Mouse (Mus musculus) kidney, embryonic 15.5 days (tissue): ENCODE results near the gene Nrg3. TPM values are rescaled to one million over a fixed set of nuclear protein-coding genes. Genes with fewer than 3 reads are reported as not detected.

Experiments used
- ATAC-seq: fragments of 200-750 bp; cut with Nextera tagmentation; replicated peaks from 2 replicates; pipeline ENCODE4 v1.8.0; 2017; ENCODE audit warnings: moderate TSS enrichment; ENCODE audit not compliant: low FRiP score
- H3K27ac ChIP-seq: fragments of 300-500 bp; sonication (generic); 2 replicates; pipeline ENCODE4 v1.5.1; 2015; ENCODE audit warnings: mild to moderate bottlenecking, inconsistent platforms
- H3K27me3 ChIP-seq: fragments of 300-500 bp; sonication (generic); 2 replicates; pipeline ENCODE4 v1.6.1; 2015; ENCODE audit warnings: inconsistent platforms
- H3K36me3 ChIP-seq: fragments of 300-500 bp; sonication (generic); 2 replicates; pipeline ENCODE4 v1.6.1; 2015; ENCODE audit warnings: inconsistent platforms
- H3K4me1 ChIP-seq: fragments of 300-500 bp; sonication (generic); 2 replicates; pipeline ENCODE4 v1.6.1; 2015; ENCODE audit warnings: inconsistent platforms
- H3K4me2 ChIP-seq: fragments of 300-500 bp; sonication (generic); 2 replicates; pipeline ENCODE4 v1.6.1; 2015; ENCODE audit warnings: moderate library complexity, mild to moderate bottlenecking, inconsistent platforms
- H3K4me3 ChIP-seq: fragments of 300-500 bp; sonication (generic); replicated peaks from 2 replicates; pipeline ENCODE4 v1.5.1; 2015; ENCODE audit warnings: mild to moderate bottlenecking, inconsistent platforms
- H3K9ac ChIP-seq: fragments of 300-500 bp; sonication (generic); 2 replicates; pipeline ENCODE4 v1.6.1; 2015; ENCODE audit warnings: mild to moderate bottlenecking, inconsistent platforms
- H3K9me3 ChIP-seq: fragments of 300-500 bp; sonication (generic); replicated peaks from 2 replicates; pipeline ENCODE4 v1.6.1; 2016; ENCODE audit warnings: inconsistent platforms
- whole genome bisulfite sequencing: fragments of 180-500 bp; shearing (Covaris S2); methylation state at CpG from one replicate; pipeline ENCODE4 v1.1.7; 2015; ENCODE audit warnings: mixed read lengths; 5-methylcytosine and 5-hydroxymethylcytosine counted together
- polyA plus RNA-seq: library from polyadenylated mRNA; unstranded; fragments of >200 nt; fragmentation: Nextera tagmentation; extraction: Ambion mirVana; gene quantifications from 2 replicates; pipeline ENCODE4 v1.2.1, GENCODE M21; 2015

Gene Nrg3
- polyA plus RNA-seq, 1 experiment from 2014 or later, result 1.00 TPM

DNA sequence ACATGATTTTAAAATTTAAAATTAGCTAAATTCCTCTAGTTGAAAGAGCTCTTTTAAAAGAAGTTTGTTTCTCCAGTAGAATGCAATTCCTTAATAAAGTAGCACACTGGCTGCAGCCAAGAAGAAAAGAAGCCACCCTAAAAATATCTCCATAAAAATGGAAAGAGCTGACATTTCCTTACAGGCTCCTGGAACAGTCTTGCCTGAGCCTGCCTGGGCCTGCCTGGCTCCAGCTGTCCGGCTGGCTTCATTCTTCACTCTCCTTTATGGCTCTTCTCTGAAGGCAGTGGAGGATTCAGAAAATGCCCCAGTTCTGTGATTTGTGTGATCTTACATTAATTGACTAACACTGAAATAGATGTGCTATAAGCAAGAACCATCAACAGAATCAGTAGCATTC, 433.8 kb downstream of the Nrg3 start:
- no peaks in the 10 kb centered on the region for H3K4me1 ChIP-seq
- no peak for ATAC-seq
- H3K27ac ChIP-seq, result no peak overlapping the region
- H3K4me3 ChIP-seq, result no peak overlapping the region
- 65% methylated on average over 1 of the region's 1 CpGs for WGBS
- no peak overlapping the region for H3K9ac ChIP-seq
- no peak overlapping the region for H3K4me2 ChIP-seq
- H3K36me3 ChIP-seq, result no peaks in the 10 kb centered on the region
- no peaks in the 10 kb centered on the region for H3K27me3 ChIP-seq
- no peaks in the 10 kb centered on the region for H3K9me3 ChIP-seq

DNA sequence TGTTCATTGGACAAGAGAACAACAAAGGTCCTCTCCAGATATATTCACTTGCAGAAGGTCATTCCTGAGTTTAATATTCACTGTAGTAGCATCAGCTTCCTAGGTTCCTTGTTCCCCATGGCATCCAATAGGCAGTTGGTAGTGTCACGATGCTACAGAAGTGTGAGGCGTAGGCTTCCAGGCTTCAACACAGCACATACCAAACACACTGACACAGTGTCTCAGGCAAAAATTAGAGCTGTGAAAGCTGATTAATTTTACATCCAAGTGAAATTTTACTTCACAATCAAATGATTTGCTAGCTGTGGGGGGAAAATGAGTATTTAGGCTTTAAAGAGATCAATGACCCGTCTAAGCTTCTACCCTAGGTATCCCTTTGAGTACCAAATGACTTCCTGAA, 438.4 kb downstream of the Nrg3 start:
- H3K4me2 ChIP-seq, result no peak overlapping the region
- H3K9ac ChIP-seq, result no peak overlapping the region
- no peaks in the 10 kb centered on the region for H3K27me3 ChIP-seq
- H3K4me1 ChIP-seq, result no peaks in the 10 kb centered on the region
- 90% methylated on average over 3 of the region's 3 CpGs for WGBS
- no peak for ATAC-seq
- H3K36me3 ChIP-seq, result no peaks in the 10 kb centered on the region
- no peak overlapping the region for H3K4me3 ChIP-seq
- no peaks in the 10 kb centered on the region for H3K9me3 ChIP-seq
- no peak overlapping the region for H3K27ac ChIP-seq

DNA sequence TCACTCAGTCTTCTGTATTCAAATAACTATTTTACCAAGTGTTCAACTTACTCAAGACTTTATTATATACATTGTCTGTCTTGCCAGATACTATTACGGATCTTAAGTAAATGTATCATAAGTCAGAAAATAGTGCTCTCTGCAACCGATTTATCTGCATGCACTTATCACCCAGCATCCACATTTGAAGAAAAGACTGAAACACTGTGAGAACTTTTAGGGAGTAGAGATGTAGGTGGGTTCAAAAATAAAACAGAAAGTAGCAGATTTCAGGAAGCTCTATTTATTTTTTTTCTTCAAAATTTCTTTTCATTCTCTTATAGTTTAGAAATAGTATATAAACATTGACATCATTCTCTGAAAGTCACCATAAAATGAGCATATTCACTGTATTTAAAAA, 449.8 kb downstream of the Nrg3 start:
- WGBS, result 89% methylated on average over 2 of the region's 2 CpGs
- ATAC-seq, result no peak
- H3K4me2 ChIP-seq, result no peak overlapping the region
- H3K9ac ChIP-seq, result no peak overlapping the region
- no peaks in the 10 kb centered on the region for H3K36me3 ChIP-seq
- H3K27ac ChIP-seq, result no peak overlapping the region
- no peaks in the 10 kb centered on the region for H3K9me3 ChIP-seq
- H3K4me3 ChIP-seq, result no peak overlapping the region
- no peaks in the 10 kb centered on the region for H3K27me3 ChIP-seq
- no peaks in the 10 kb centered on the region for H3K4me1 ChIP-seq

DNA sequence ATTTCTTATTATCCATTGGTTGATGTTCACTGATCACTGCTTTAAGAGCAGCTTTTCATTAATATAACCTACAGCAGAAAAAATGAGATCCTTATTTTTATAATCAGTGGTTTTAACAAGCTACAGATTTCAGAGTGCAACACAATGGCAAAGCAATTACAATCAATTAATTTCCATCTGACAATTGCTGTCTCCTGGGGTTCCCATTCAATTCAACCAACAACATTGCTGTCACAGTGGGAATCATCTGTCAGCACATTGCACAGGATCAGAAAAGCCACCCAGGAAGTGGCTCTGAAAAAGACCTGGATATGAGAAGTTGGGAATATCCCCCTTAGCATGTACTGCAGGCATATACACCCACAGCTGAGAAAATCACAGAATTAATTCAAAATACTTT, 458.8 kb downstream of the Nrg3 start:
- H3K9me3 ChIP-seq, result no peaks in the 10 kb centered on the region
- H3K4me1 ChIP-seq, result no peaks in the 10 kb centered on the region
- H3K36me3 ChIP-seq, result no peaks in the 10 kb centered on the region
- H3K4me3 ChIP-seq, result no peak overlapping the region
- H3K27me3 ChIP-seq, result no peaks in the 10 kb centered on the region
- no peak overlapping the region for H3K4me2 ChIP-seq
- ATAC-seq, result no peak
- H3K27ac ChIP-seq, result no peak overlapping the region
- no peak overlapping the region for H3K9ac ChIP-seq

DNA sequence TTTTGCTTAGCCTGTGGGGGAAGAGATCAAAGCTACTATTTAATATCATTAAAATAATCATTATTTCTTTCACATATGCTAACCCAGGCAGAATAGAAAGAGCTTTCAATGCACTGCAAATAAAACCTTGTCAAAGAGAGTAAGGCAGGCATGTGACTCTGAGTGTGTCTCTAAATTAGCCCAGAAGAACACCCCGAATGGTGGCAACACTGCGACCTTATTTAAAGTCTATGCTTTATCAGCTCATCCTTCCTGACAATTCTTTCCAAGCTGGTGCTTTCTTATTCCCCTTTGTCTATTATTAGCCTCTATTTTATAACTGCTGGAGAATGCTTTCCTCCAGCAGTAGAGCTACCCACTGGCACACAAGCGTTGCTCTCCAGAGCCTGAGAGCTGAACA, 475.0 kb downstream of the Nrg3 start:
- H3K27me3 ChIP-seq, result no peaks in the 10 kb centered on the region
- ATAC-seq, result no peak
- H3K4me2 ChIP-seq, result no peak overlapping the region
- WGBS, result 78% methylated on average over 3 of the region's 3 CpGs
- H3K4me1 ChIP-seq, result no peaks in the 10 kb centered on the region
- H3K36me3 ChIP-seq, result no peaks in the 10 kb centered on the region
- H3K27ac ChIP-seq, result no peak overlapping the region
- no peak overlapping the region for H3K9ac ChIP-seq
- H3K9me3 ChIP-seq, result no peaks in the 10 kb centered on the region
- no peak overlapping the region for H3K4me3 ChIP-seq

DNA sequence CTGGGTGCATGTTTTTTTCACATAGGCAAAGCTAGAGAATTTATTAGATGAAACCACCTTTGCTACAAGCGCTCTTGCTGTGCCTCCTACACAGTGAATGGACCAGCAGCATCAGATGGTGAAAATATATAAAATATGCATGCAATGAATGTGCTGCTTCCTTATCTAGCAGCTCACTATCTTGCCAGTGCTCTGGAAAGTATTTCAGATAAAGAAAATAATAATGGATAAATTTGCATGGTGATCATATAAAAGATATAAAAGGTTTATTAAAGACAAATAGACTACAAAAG, 480.4 kb downstream of the Nrg3 start:
- no peak overlapping the region for H3K27ac ChIP-seq
- H3K4me3 ChIP-seq, result no peak overlapping the region
- H3K36me3 ChIP-seq, result no peaks in the 10 kb centered on the region
- ATAC-seq, result no peak
- H3K9me3 ChIP-seq, result no peaks in the 10 kb centered on the region
- 83% methylated on average over 1 of the region's 1 CpGs for WGBS
- H3K4me1 ChIP-seq, result no peaks in the 10 kb centered on the region
- H3K9ac ChIP-seq, result no peak overlapping the region
- H3K27me3 ChIP-seq, result no peaks in the 10 kb centered on the region
- no peak overlapping the region for H3K4me2 ChIP-seq

DNA sequence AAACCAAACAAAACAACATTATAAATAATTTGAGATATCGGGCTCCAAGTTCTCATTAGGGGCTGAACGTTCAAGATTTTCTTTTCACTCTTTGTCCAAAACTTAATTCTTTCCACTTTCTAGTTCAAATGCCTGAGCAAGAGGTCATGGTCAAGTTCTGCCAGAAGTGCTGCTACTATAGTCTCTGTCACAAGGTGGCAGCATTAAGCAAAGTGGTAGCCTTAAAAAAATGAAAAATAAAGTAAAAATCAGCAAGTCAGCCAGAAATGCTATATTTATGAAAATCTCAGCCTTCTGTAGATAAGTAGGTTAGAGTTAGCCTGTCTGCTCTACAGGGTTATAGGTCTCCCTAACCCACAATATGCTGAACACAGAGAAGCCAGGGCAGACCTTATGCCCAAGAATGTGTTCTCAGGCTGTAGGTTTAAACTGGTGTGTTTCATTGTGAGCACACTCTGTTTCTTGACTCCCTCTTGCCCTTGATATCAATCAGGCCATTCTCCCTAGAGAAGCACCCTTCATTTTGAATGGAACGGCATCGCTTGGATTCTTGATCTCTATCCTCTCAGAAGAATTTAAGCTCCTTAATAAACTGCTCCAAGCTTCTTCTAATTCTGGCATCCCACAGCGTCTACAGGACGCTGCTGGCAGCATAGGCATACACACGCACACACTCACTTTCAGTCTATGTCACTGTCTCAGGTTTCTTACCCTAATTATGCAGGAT, 480.9 kb downstream of the Nrg3 start:
- no peak overlapping the region for H3K4me3 ChIP-seq
- H3K27ac ChIP-seq, result no peak overlapping the region
- H3K4me1 ChIP-seq, result no peaks in the 10 kb centered on the region
- H3K4me2 ChIP-seq, result no peak overlapping the region
- no peaks in the 10 kb centered on the region for H3K36me3 ChIP-seq
- H3K9ac ChIP-seq, result no peak overlapping the region
- no peaks in the 10 kb centered on the region for H3K9me3 ChIP-seq
- no peak for ATAC-seq
- no peaks in the 10 kb centered on the region for H3K27me3 ChIP-seq
- WGBS, result 67% methylated on average over 7 of the region's 7 CpGs

DNA sequence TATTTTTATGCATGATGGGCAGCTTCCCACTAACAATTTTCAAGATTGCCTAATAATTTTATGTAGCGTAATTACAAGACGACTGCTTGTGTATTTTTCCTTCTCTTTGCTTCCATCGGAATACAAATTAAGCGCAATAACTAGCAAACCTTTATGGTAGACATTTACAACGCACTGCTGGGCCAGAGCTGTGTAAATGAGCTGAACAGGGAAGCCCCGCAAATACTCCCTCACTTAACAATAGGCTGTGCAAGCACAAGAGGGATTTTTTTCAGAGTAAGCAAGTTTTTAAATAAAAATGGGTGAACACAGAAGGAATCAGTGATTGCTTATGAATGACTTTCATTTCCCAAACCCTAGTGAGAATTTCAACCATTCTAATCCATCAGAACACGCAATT, 513.5 kb downstream of the Nrg3 start:
- no peak for ATAC-seq
- no peaks in the 10 kb centered on the region for H3K4me1 ChIP-seq
- no peak overlapping the region for H3K27ac ChIP-seq
- H3K4me3 ChIP-seq, result no peak overlapping the region
- WGBS, result 75% methylated on average over 7 of the region's 7 CpGs
- no peaks in the 10 kb centered on the region for H3K27me3 ChIP-seq
- no peaks in the 10 kb centered on the region for H3K9me3 ChIP-seq
- no peak overlapping the region for H3K4me2 ChIP-seq
- no peaks in the 10 kb centered on the region for H3K36me3 ChIP-seq
- H3K9ac ChIP-seq, result no peak overlapping the region

DNA sequence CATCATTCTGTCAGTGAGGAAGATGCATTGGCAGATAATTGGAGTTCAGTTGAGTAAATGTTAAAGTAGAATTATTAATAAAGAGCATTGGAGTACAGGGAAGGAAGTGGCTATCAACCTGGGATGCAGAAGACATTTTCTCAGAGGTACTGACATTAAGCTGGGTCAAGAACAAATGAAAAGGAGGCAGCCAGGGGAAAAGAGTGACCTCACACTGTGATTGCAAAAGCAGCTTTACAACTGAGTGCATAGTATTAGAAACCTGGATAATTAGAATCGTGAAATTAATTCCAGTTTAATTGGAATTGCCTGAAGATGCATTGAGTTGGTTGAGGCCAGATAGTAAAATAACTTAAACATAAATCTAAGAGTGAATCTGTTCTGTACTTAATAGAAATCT, 535.4 kb downstream of the Nrg3 start:
- Histone ChIP-seq H3K4me2 (no peak overlapping the region), H3K4me3 (no peak overlapping the region), H3K9ac (no peak overlapping the region), H3K27me3 (no peaks in the 10 kb centered on the region), H3K27ac (no peak overlapping the region), H3K9me3 (no peaks in the 10 kb centered on the region), H3K36me3 (no peaks in the 10 kb centered on the region), H3K4me1 (no peaks in the 10 kb centered on the region)
- WGBS, result 55% methylated on average over 1 of the region's 1 CpGs
- ATAC-seq, result no peak

DNA sequence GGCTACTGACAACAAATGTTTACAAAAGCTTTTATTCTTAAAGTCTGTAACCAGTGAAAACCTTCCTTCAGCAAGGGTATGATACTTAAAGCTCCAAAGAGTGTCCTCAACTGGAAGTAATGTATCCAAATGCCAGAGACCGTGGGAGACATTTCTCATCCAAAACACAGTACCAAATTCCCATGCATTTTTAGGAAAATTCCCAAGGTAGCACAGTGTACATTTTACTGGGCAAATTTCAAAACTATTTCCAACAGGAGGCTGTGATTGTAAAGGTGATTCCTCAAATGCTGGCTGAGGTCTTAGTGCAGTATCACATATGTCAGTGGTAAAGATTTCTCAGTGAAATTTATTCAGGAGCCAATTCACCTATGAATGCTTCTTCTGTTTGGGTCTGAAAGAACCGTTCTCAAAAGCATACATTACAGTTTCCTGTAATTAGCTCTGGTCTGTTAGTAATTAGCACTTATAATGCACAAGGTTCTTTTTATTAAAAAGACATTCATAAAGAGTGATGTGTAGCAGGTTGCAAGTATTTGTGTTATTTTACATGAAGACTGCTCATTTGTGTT, 536.3 kb downstream of the Nrg3 start:
- H3K9me3 ChIP-seq, result no peaks in the 10 kb centered on the region
- no peak for ATAC-seq
- H3K27ac ChIP-seq, result no peak overlapping the region
- H3K4me3 ChIP-seq, result no peak overlapping the region
- 80% methylated on average over 2 of the region's 2 CpGs for WGBS
- no peaks in the 10 kb centered on the region for H3K4me1 ChIP-seq
- no peaks in the 10 kb centered on the region for H3K27me3 ChIP-seq
- H3K36me3 ChIP-seq, result no peaks in the 10 kb centered on the region
- no peak overlapping the region for H3K4me2 ChIP-seq
- H3K9ac ChIP-seq, result no peak overlapping the region

DNA sequence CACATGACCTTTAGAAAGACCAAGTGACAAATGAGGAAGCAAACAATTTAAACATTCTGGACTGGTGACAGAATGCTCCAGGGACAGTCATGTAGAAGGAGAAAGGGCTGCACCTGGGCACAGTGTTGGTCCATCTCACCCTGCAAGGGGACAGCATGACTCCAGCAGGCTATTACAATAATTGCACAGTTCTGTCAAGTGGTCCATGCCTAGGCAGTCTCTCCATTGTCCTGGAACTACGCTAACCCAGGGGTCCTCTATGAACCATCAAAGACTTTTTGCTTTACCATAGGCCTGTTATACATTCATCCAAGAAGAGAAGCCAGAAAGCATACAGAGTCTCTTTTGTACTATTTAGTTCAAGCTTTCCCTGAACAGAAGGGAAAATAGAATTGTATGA, 549.2 kb downstream of the Nrg3 start:
- Histone ChIP-seq H3K9me3 (no peaks in the 10 kb centered on the region), H3K36me3 (no peaks in the 10 kb centered on the region), H3K4me1 (no peaks in the 10 kb centered on the region), H3K9ac (no peak overlapping the region), H3K4me3 (no peak overlapping the region), H3K27me3 (no peaks in the 10 kb centered on the region), H3K27ac (no peak overlapping the region), H3K4me2 (no peak overlapping the region)
- no peak for ATAC-seq
- 92% methylated on average over 1 of the region's 1 CpGs for WGBS

DNA sequence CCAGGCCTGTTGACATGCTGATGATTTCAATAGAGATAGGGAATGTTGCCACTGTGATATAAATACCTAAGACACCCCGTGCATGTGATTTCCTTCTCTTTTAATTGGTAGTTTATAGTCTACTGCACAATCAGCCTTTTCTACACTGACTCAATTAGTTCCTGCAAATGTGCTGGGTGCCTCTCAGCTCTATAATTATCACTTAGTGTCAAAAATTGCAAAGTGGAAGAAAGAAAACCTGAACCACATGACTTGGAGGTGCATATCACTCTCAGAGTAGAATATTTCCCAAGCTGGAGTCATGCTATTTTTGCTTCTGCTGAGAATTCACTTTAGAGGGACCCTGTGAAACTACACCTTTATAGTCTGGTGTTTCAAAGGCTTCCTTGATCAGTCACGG, 552.1 kb downstream of the Nrg3 start:
- H3K27ac ChIP-seq, result no peak overlapping the region
- H3K27me3 ChIP-seq, result no peaks in the 10 kb centered on the region
- no peaks in the 10 kb centered on the region for H3K36me3 ChIP-seq
- 84% methylated on average over 2 of the region's 2 CpGs for WGBS
- no peaks in the 10 kb centered on the region for H3K9me3 ChIP-seq
- ATAC-seq, result no peak
- H3K4me2 ChIP-seq, result no peak overlapping the region
- no peaks in the 10 kb centered on the region for H3K4me1 ChIP-seq
- no peak overlapping the region for H3K4me3 ChIP-seq
- no peak overlapping the region for H3K9ac ChIP-seq

DNA sequence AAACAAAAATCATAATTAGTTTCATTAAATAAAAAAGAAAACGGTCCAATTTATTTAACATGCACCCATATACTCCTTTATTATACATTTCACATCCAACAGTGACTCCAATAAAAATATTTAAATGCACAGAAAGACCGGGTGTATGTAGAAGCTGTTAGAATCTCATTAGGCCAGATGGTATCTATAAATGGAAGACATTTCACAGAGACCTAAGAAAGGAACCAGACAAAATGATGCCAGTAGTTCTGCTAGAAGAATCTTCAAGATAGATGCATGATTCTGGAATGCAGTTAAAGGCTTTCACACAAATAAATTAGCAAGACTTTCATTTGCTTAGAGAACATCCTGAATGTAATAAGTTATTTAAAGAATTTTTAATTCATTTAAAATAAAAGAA, 602.3 kb downstream of the Nrg3 start:
- Histone ChIP-seq H3K4me2 (no peak overlapping the region), H3K27ac (no peak overlapping the region), H3K9ac (no peak overlapping the region), H3K4me3 (no peak overlapping the region), H3K4me1 (no peaks in the 10 kb centered on the region), H3K9me3 (no peaks in the 10 kb centered on the region), H3K36me3 (no peaks in the 10 kb centered on the region), H3K27me3 (no peaks in the 10 kb centered on the region)
- 64% methylated on average over 2 of the region's 2 CpGs for WGBS
- no peak for ATAC-seq
